Mouse (Mus musculus): ENCODE results near the gene Sapcd1.
A peak's percentile ranks its signal among the peaks of the same experiment; 100 is the strongest.
"Not testable (repeated sequence)": the region's sequence is repeated elsewhere in the genome, so short reads cannot be mapped to it uniquely, and the experiment has no call there.

Gene Sapcd1

GRCm38 (mm10) chr17:35007387-35007991 is 20.3 kb downstream of the Sapcd1 start:
- DNase-seq (ENCODE audit: low spot score), result no peak

- DNase-seq (ENCODE audit: low spot score), result not testable (repeated sequence)
Observed at GRCm38 (mm10) chr17:35005902-35006301, 21.9 kb downstream of the Sapcd1 start.

GRCm38 (mm10) chr17:35005158-35005557 is 22.7 kb downstream of the Sapcd1 start:
- no peak for DNase-seq (ENCODE audit: low spot score)

- no peak for DNase-seq (ENCODE audit: low spot score)
Observed at GRCm38 (mm10) chr17:35004075-35004717, 23.6 kb downstream of the Sapcd1 start.

- DNase-seq (ENCODE audit: low spot score), result no peak
Observed at GRCm38 (mm10) chr17:35003022-35003838, 24.6 kb downstream of the Sapcd1 start.

- DNase-seq (ENCODE audit: low spot score), result no peak
Observed at GRCm38 (mm10) chr17:35002153-35002865, 25.5 kb downstream of the Sapcd1 start.

- no peak for DNase-seq (ENCODE audit: low spot score)
Observed at GRCm38 (mm10) chr17:35001452-35002152, 26.2 kb downstream of the Sapcd1 start.

GRCm38 (mm10) chr17:35000717-35001451 is 26.9 kb downstream of the Sapcd1 start, which contains the start of gene Vars:
TSS of gene Vars (plus strand) at chr17:35000987.
- DNase-seq (ENCODE audit: low spot score), result peak; percentile 49

- DNase-seq (ENCODE audit: low spot score), result not testable (repeated sequence)
Observed at GRCm38 (mm10) chr17:34999871-35000716, 27.7 kb downstream of the Sapcd1 start.

GRCm38 (mm10) chr17:34998526-34999430 is 29.0 kb downstream of the Sapcd1 start:
- DNase-seq (ENCODE audit: low spot score), result no peak

GRCm38 (mm10) chr17:34997142-34997483 is 30.7 kb downstream of the Sapcd1 start:
- DNase-seq (ENCODE audit: low spot score), result no peak

GRCm38 (mm10) chr17:34996411-34997141 is 31.2 kb downstream of the Sapcd1 start:
- no peak for DNase-seq (ENCODE audit: low spot score)

GRCm38 (mm10) chr17:34995927-34996326 is 31.9 kb downstream of the Sapcd1 start:
- DNase-seq (ENCODE audit: low spot score), result not testable (repeated sequence)

- not testable (repeated sequence) for DNase-seq (ENCODE audit: low spot score)
Observed at GRCm38 (mm10) chr17:34995192-34995591, 32.6 kb downstream of the Sapcd1 start.

- DNase-seq (ENCODE audit: low spot score), result no peak
Observed at GRCm38 (mm10) chr17:34994751-34995150, 33.1 kb downstream of the Sapcd1 start.

GRCm38 (mm10) chr17:34984218-34984617 is 43.6 kb downstream of the Sapcd1 start:
- DNase-seq (ENCODE audit: low spot score), result no peak

- no peak for DNase-seq (ENCODE audit: low spot score)
Observed at GRCm38 (mm10) chr17:34982328-34982727, 45.5 kb downstream of the Sapcd1 start.

GRCm38 (mm10) chr17:34981690-34982180 is 46.1 kb downstream of the Sapcd1 start, which contains the start of gene Lsm2:
TSS of gene Lsm2 (plus strand) at chr17:34981862.
- peak; percentile 80 for DNase-seq (ENCODE audit: low spot score)
